Mouse (Mus musculus) v-Abl transformed pro-B cells (cell line): ENCODE data around the gene Mlf2.

Source experiments
- in situ Hi-C, 2 experiments: fragments of 400-800 bp; cut with MboI; formaldehyde crosslinking; loops; one replicate each; pipeline ENCODE4 v1.15.1; 2025; ENCODE audit not compliant: unreplicated experiment in 2 of 2

The Mlf2 gene

GRCm38 (mm10) chr6:124907767-124908166 lies 23.4 kb upstream of the Mlf2 start:
- in situ Hi-C loops: loop anchor here (10.0 to 25.0 kb wide), 5 partner anchors 127 to 355 kb away; partner anchors contain the start of genes Ing4 (in 2 of the 2) and Acrbp (in 1 of the 2)

- in situ Hi-C loops: loop anchor here in 1 of 2 experiments (25.0 kb wide), 2 partner anchors 127 to 352 kb away; partner anchors contain the start of genes Acrbp and Ing4
Observed at GRCm38 (mm10) chr6:124910032-124910431, 21.2 kb upstream of the Mlf2 start.

GRCm38 (mm10) chr6:124911533-124912218 lies 19.5 kb upstream of the Mlf2 start, which contains the start of gene Lag3:
TSS of gene Lag3 (minus strand) at chr6:124911705.
- in situ Hi-C loops: loop anchor here in 1 of 2 experiments (25.0 kb wide), 2 partner anchors 126 to 351 kb away; partner anchors contain the start of genes Acrbp and Ing4

- in situ Hi-C loops: loop anchor here in 1 of 2 experiments (25.0 kb wide), 2 partner anchors 124 to 349 kb away; partner anchors contain the start of genes Acrbp and Ing4
Observed at GRCm38 (mm10) chr6:124913214-124913613, 18.0 kb upstream of the Mlf2 start.

- in situ Hi-C loops: loop anchor here in 1 of 2 experiments (25.0 kb wide), 2 partner anchors 123 to 348 kb away; partner anchors contain the start of genes Acrbp and Ing4
Observed at GRCm38 (mm10) chr6:124913721-124914285, 17.4 kb upstream of the Mlf2 start.

GRCm38 (mm10) chr6:124914511-124914910 lies 16.7 kb upstream of the Mlf2 start:
- in situ Hi-C loops: loop anchor here in 1 of 2 experiments (25.0 kb wide), 2 partner anchors 123 to 348 kb away; partner anchors contain the start of genes Acrbp and Ing4

- in situ Hi-C loops: loop anchor here in 1 of 2 experiments (25.0 kb wide), 2 partner anchors 122 to 347 kb away; partner anchors contain the start of genes Acrbp and Ing4
Observed at GRCm38 (mm10) chr6:124915160-124915941, 15.8 kb upstream of the Mlf2 start.

GRCm38 (mm10) chr6:124915942-124916694 lies 15.1 kb upstream of the Mlf2 start:
- in situ Hi-C loops: loop anchor here in 1 of 2 experiments (25.0 kb wide), 2 partner anchors 121 to 346 kb away; partner anchors contain the start of genes Acrbp and Ing4

- in situ Hi-C loops: loop anchor here in 1 of 2 experiments (25.0 kb wide), 2 partner anchors 120 to 345 kb away; partner anchors contain the start of genes Acrbp and Ing4
Observed at GRCm38 (mm10) chr6:124916695-124917517, 14.3 kb upstream of the Mlf2 start.

- in situ Hi-C loops: loop anchor here in 1 of 2 experiments (25.0 kb wide), 2 partner anchors 120 to 345 kb away; partner anchors contain the start of genes Acrbp and Ing4
Observed at GRCm38 (mm10) chr6:124917518-124918330, 13.5 kb upstream of the Mlf2 start.

GRCm38 (mm10) chr6:124918331-124918690 lies 12.9 kb upstream of the Mlf2 start:
- in situ Hi-C loops: loop anchor here in 1 of 2 experiments (25.0 kb wide), 2 partner anchors 119 to 344 kb away; partner anchors contain the start of genes Acrbp and Ing4

- in situ Hi-C loops: loop anchor here in 1 of 2 experiments (25.0 kb wide), 2 partner anchors 118 to 343 kb away; partner anchors contain the start of genes Acrbp and Ing4
Observed at GRCm38 (mm10) chr6:124918890-124919627, 12.1 kb upstream of the Mlf2 start.

- in situ Hi-C loops: loop anchor here in 1 of 2 experiments (25.0 kb wide), 2 partner anchors 117 to 342 kb away; partner anchors contain the start of genes Acrbp and Ing4
Observed at GRCm38 (mm10) chr6:124919695-124920317, 11.4 kb upstream of the Mlf2 start, which contains the start of gene Ptms. TSS of gene Ptms (minus strand) at chr6:124920103.

- in situ Hi-C loops: loop anchor here in 1 of 2 experiments (25.0 kb wide), 2 partner anchors 117 to 342 kb away; partner anchors contain the start of genes Acrbp and Ing4
Observed at GRCm38 (mm10) chr6:124920318-124921085, 10.7 kb upstream of the Mlf2 start.

GRCm38 (mm10) chr6:124921539-124921938 lies 9.6 kb upstream of the Mlf2 start:
- in situ Hi-C loops: loop anchor here in 1 of 2 experiments (25.0 kb wide), 2 partner anchors 116 to 341 kb away; partner anchors contain the start of genes Acrbp and Ing4
